Mouse (Mus musculus) lung, postnatal 0 days (tissue): Measurements from ENCODE around the gene Gm20219. TPM values are rescaled to one million over a fixed set of nuclear protein-coding genes. Genes with fewer than 3 reads are reported as not detected.

ENCODE experiments used
- ATAC-seq: fragments of 200-750 bp; cut with Nextera tagmentation; 2 replicates; pipeline ENCODE4 v1.8.0; 2017; ENCODE audit warnings: moderate library complexity
- DNase-seq: peaks from one replicate; pipeline ENCODE4 v3.0.0-alpha.2; 2016; ENCODE audit warnings: low spot score
- H3K27ac ChIP-seq: fragments of 300-500 bp; sonication (generic); 2 replicates; pipeline ENCODE4 v1.5.1; 2014; ENCODE audit warnings: antibody characterized with exemption, mild to moderate bottlenecking, low read length, mixed read lengths
- H3K27me3 ChIP-seq: fragments of 300-500 bp; sonication (generic); replicated peaks from 2 replicates; pipeline ENCODE4 v1.6.1; 2014; ENCODE audit warnings: low read length, mixed read lengths; ENCODE audit not compliant: insufficient read depth
- H3K36me3 ChIP-seq: fragments of 300-500 bp; sonication (generic); 2 replicates; pipeline ENCODE4 v1.6.1; 2014; ENCODE audit warnings: low read length, mixed read lengths; ENCODE audit not compliant: insufficient read depth
- H3K4me1 ChIP-seq: fragments of 300-500 bp; sonication (generic); 2 replicates; pipeline ENCODE4 v1.6.1; 2014; ENCODE audit warnings: antibody characterized with exemption, low read depth, low read length, mixed read lengths; ENCODE audit not compliant: insufficient read depth
- H3K4me2 ChIP-seq: fragments of 300-500 bp; sonication (generic); replicated peaks from 2 replicates; pipeline ENCODE4 v1.6.1; 2014; ENCODE audit warnings: low read depth, mild to moderate bottlenecking, low read length, moderate library complexity, mixed read lengths
- H3K4me3 ChIP-seq: fragments of 300-500 bp; sonication (generic); 2 replicates; pipeline ENCODE4 v1.5.1; 2014; ENCODE audit warnings: low read depth, low read length
- H3K9ac ChIP-seq: fragments of 300-500 bp; sonication (generic); replicated peaks from 2 replicates; pipeline ENCODE4 v1.6.1; 2014; ENCODE audit warnings: low read depth, mild to moderate bottlenecking
- H3K9me3 ChIP-seq: fragments of 300-500 bp; sonication (generic); 2 replicates; pipeline ENCODE4 v1.6.1; 2016; ENCODE audit warnings: low read length, mixed read lengths
- CTCF ChIP-seq: IDR thresholded peaks from 2 replicates; pipeline ENCODE4 v1.5.1; 2016; ENCODE audit warnings: antibody characterized with exemption, mild to moderate bottlenecking
- EP300 ChIP-seq: IDR thresholded peaks from 2 replicates; pipeline ENCODE4 v1.6.1; 2016; ENCODE audit warnings: antibody characterized with exemption, mild to moderate bottlenecking, control low read depth
- WGBS: fragments of 180-500 bp; shearing (Covaris S2); extraction: QIAGEN DNeasy Blood & Tissue Kit; methylation state at CpG from one replicate; pipeline ENCODE4 v1.1.7; 2014; 5-methylcytosine and 5-hydroxymethylcytosine counted together
- polyA plus RNA-seq: library from polyadenylated mRNA; unstranded; fragments of >200 nt; fragmentation: Nextera tagmentation; extraction: Ambion mirVana; gene quantifications from 2 replicates; pipeline ENCODE4 v1.2.1, GENCODE M21; 2015

Gene Gm20219
- polyA plus RNA-seq, 1 experiment from 2014 or later: 3.5 TPM

DNA sequence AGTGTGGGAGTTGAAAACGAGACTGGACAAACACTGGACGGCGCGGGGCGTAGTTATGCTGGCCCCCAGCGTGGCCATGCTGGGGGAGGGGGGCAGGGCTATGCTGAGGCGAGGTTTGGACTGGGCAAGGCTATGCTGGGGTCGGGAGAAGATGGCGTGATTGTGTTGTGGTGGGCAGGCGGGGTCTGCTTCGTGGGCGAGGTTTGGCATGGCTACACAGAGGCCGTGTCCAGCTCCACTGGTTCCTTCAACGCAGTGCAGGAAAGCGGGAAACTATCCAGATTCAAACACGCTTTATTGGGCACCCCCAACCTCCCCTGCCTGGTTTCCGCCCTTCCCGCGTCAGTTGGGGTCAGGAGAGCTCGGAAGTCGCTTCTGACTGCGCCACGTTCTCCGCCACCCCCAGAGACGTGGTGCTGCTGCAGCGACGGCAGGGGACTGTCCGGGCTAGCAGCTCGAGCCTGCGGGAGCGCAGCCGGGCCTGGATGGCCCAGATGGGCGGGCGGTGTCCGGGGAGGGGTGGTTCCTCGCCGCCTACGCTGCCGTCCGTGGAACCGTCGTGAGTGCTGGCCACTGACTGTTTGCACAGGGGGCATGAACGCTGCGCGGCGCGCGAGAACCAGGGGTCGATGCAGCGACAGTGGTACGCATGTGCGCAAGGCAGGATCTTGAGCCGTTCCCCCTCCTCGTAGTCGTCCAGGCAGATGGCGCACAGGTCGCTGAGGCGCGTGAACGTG, 43.0 kb downstream of the Gm20219 start:
- Histone ChIP-seq H3K4me1 (peaks cover 2% of the 10 kb centered on the region; the same call in 1 of the 2 replicates), H3K9ac (no peak overlapping the region), H3K36me3 (no peaks in the 10 kb centered on the region), H3K9me3 (no peaks in the 10 kb centered on the region), H3K27me3 (peaks cover 35% of the 10 kb centered on the region), H3K27ac (no peak overlapping the region), H3K4me3 (peak overlapping the region; percentile 14; the same call in 1 of the 2 replicates), H3K4me2 (peak overlapping the region; percentile 25; the same call in 1 of the 2 replicates)
- peak; percentile 21 for DNase-seq
- no peak for ATAC-seq
- WGBS: 3% methylated on average over 58 of the region's 60 CpGs
- TF ChIP-seq CTCF (no peak), EP300 (no peak)

GRCm38 (mm10) chr17:56510473-56510969, 43.7 kb downstream of the Gm20219 start:
- Histone ChIP-seq H3K9ac (no peak overlapping the region), H3K4me1 (peaks cover 2% of the 10 kb centered on the region; the same call in 1 of the 2 replicates), H3K9me3 (no peaks in the 10 kb centered on the region), H3K4me3 (no peak overlapping the region), H3K36me3 (no peaks in the 10 kb centered on the region), H3K27me3 (peaks cover 35% of the 10 kb centered on the region), H3K4me2 (peak overlapping the region; percentile 25; the same call in 1 of the 2 replicates), H3K27ac (no peak overlapping the region)
- DNase-seq: no peak
- TF ChIP-seq CTCF: no peak
- TF ChIP-seq EP300: no peak
- no peak for ATAC-seq
- 26% methylated on average over 26 of the region's 27 CpGs for WGBS

- TF ChIP-seq EP300 (no peak), CTCF (no peak)
- ATAC-seq (peak; percentile 7; the same call in 1 of the 2 replicates), DNase-seq (peak; percentile 31)
- Histone ChIP-seq H3K27ac (no peak overlapping the region), H3K4me1 (peaks cover 2% of the 10 kb centered on the region; the same call in 1 of the 2 replicates), H3K9me3 (no peaks in the 10 kb centered on the region), H3K36me3 (no peaks in the 10 kb centered on the region), H3K9ac (no peak overlapping the region), H3K4me2 (no peak overlapping the region), H3K27me3 (peaks cover 35% of the 10 kb centered on the region), H3K4me3 (no peak overlapping the region)
- WGBS: 12% methylated on average over 24 of the region's 37 CpGs
Observed at GRCm38 (mm10) chr17:56509707-56510472, 44.3 kb downstream of the Gm20219 start.

DNA sequence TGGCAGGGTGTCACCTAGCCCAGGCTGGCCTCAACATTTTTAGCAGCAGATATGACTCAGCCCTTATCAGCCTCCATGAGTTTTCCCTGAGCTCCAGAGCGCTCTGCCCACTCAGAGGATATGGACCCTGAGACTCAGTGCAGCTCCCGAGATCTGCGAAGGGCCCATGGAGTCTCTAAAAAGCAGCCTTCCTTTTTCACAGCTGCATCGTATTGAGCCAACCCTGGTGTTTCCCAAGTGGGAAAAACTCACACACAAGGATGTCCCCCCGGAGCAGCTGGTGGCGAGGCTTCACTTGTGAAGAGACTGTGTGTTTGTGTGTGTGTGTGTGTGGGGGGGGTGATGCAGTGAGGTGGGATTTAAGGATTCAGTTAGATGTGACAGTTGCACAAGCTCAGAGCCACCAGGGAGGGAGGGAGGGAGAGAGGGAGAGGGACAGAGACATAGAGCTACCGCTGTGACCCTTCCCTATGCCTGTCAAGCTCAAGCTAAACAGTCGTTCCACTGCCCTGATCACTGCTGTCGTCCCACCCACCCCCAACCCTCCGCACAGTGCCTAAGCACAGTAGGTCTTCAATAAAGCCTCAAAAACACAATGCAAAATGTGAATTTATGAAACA, 45.1 kb downstream of the Gm20219 start:
- H3K4me2 ChIP-seq: no peak overlapping the region

GRCm38 (mm10) chr17:56507161-56508068, 46.8 kb downstream of the Gm20219 start:
- Histone ChIP-seq H3K9me3 (no peaks in the 10 kb centered on the region), H3K36me3 (no peaks in the 10 kb centered on the region), H3K27me3 (peaks cover 27% of the 10 kb centered on the region), H3K4me3 (peak overlapping the region; percentile 54), H3K4me2 (peak overlapping the region; percentile 88), H3K27ac (peak overlapping the region; percentile 55), H3K4me1 (peaks cover 2% of the 10 kb centered on the region; the same call in 1 of the 2 replicates), H3K9ac (peak overlapping the region; percentile 49)
- peak; percentile 97 for ATAC-seq
- no peak for TF ChIP-seq CTCF
- TF ChIP-seq EP300: no peak
- DNase-seq: peak; percentile 98
- WGBS: under 1% methylated on average over 40 of the region's 42 CpGs

More for the DNA sequence above, 45.1 kb downstream of the Gm20219 start:
- ATAC-seq: no peak
- no peak overlapping the region for H3K9ac ChIP-seq
- no peak overlapping the region for H3K27ac ChIP-seq
- TF ChIP-seq EP300 (no peak), CTCF (no peak)
- H3K9me3 ChIP-seq: no peaks in the 10 kb centered on the region
- WGBS: 43% methylated on average over 10 of the region's 10 CpGs
- H3K36me3 ChIP-seq: no peaks in the 10 kb centered on the region
- peaks cover 2% of the 10 kb centered on the region; the same call in 1 of the 2 replicates for H3K4me1 ChIP-seq
- no peak overlapping the region for H3K4me3 ChIP-seq
- H3K27me3 ChIP-seq: peaks cover 35% of the 10 kb centered on the region
- DNase-seq: peak; percentile 22
